Mouse (Mus musculus) heart, embryonic 15.5 days (tissue): ENCODE measurements around the gene Pla2g5. TPM values are rescaled to one million over a fixed set of nuclear protein-coding genes. Genes with fewer than 3 reads are reported as not detected.
"Not testable (repeated sequence)": the region's sequence is repeated elsewhere in the genome, so short reads cannot be mapped to it uniquely, and the experiment has no call there.

Experiments used
- ATAC-seq: fragments of 200-750 bp; cut with Nextera tagmentation; replicated peaks from 2 replicates; pipeline ENCODE4 v1.8.0; 2017; ENCODE audit warnings: low read depth, moderate TSS enrichment; ENCODE audit not compliant: insufficient number of reproducible peaks, insufficient read depth, low FRiP score
- H3K27ac ChIP-seq: fragments of 300-500 bp; sonication (generic); 2 replicates; pipeline ENCODE4 v1.5.1; 2015; ENCODE audit warnings: mild to moderate bottlenecking, inconsistent platforms
- H3K27me3 ChIP-seq: fragments of 300-500 bp; sonication (generic); 2 replicates; pipeline ENCODE4 v1.6.1; 2015; ENCODE audit warnings: inconsistent platforms
- H3K36me3 ChIP-seq: fragments of 300-500 bp; sonication (generic); 2 replicates; pipeline ENCODE4 v1.6.1; 2015; ENCODE audit warnings: mild to moderate bottlenecking, inconsistent platforms
- H3K4me1 ChIP-seq: fragments of 300-500 bp; sonication (generic); replicated peaks from 2 replicates; pipeline ENCODE4 v1.6.1; 2015; ENCODE audit warnings: inconsistent platforms
- H3K4me2 ChIP-seq: fragments of 300-500 bp; sonication (generic); 2 replicates; pipeline ENCODE4 v1.6.1; 2015; ENCODE audit warnings: inconsistent platforms, mild to moderate bottlenecking, moderate library complexity
- H3K4me3 ChIP-seq: fragments of 300-500 bp; sonication (generic); 2 replicates; pipeline ENCODE4 v1.5.1; 2015; ENCODE audit warnings: mild to moderate bottlenecking, inconsistent platforms
- H3K9ac ChIP-seq: fragments of 300-500 bp; sonication (generic); 2 replicates; pipeline ENCODE4 v1.6.1; 2015; ENCODE audit warnings: mild to moderate bottlenecking, inconsistent platforms
- H3K9me3 ChIP-seq: fragments of 300-500 bp; sonication (generic); replicated peaks from 2 replicates; pipeline ENCODE4 v1.6.1; 2016; ENCODE audit warnings: inconsistent platforms
- WGBS: fragments of 180-500 bp; shearing (Covaris S2); methylation state at CpG from one replicate; pipeline ENCODE4 v1.1.7; 2015; ENCODE audit warnings: mixed read lengths; 5-methylcytosine and 5-hydroxymethylcytosine counted together
- polyA plus RNA-seq: library from polyadenylated mRNA; unstranded; fragments of >200 nt; fragmentation: Nextera tagmentation; extraction: Ambion mirVana; gene quantifications from 2 replicates; pipeline ENCODE4 v1.2.1, GENCODE M21; 2015

The Pla2g5 gene
- polyA plus RNA-seq, 1 experiment from 2014 or later = 3.6 TPM

DNA sequence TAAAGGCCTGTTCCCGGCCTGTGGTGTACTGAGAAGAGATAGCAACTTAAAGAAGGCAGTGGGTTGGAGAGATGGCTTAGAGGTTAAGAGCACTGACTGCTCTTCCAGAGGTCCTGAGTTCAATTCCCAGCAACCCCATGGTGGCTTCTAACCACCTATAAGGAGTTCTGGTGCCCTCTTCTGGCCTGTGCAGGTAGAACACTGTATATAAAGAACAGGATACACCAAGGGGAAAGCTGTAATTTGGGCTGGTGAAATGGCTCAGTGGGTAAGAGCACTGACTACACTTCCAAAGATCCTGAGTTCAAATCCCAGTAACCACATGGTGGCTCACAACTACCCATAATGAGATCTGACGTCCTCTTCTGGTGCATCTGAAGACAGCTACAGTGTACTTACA lies 39.1 kb downstream of the Pla2g5 start:
- Histone ChIP-seq H3K27me3 (peaks cover 38% of the 10 kb centered on the region), H3K4me1 (peaks cover 12% of the 10 kb centered on the region)
- H3K4me2 ChIP-seq, H3K9me3 ChIP-seq, H3K9ac ChIP-seq, H3K4me3 ChIP-seq, ATAC-seq, H3K27ac ChIP-seq, H3K36me3 ChIP-seq: not testable (repeated sequence)
- 72% methylated on average over 2 of the region's 2 CpGs for WGBS

DNA sequence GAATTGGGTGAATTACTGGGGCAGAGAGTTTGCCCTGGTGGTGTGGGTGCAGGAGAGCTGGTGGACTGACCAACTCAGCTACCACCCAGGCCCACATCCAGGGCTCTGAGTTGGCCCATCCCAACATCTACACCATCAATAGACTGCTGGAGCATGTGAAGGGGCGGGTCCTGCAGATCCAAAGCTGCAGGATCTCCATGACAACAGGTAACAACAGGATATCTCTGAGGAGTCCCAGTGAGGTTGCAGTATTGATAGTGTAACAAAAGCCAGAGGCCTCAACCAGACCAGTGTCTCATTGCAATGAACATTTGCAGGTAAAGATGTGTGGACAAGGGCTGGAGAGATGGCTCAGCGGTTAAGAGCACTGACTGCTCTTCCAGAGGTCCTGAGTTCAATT lies 42.2 kb downstream of the Pla2g5 start:
- H3K4me2 ChIP-seq = no peak overlapping the region
- no peak for ATAC-seq
- WGBS = 82% methylated on average over 2 of the region's 2 CpGs
- H3K9me3 ChIP-seq = peaks cover 5% of the 10 kb centered on the region; the same call in 1 of the 2 replicates
- H3K36me3 ChIP-seq = no peaks in the 10 kb centered on the region
- H3K4me1 ChIP-seq = peaks cover 18% of the 10 kb centered on the region
- peaks cover 17% of the 10 kb centered on the region; the same call in 1 of the 2 replicates for H3K27me3 ChIP-seq
- H3K27ac ChIP-seq = no peak overlapping the region
- H3K9ac ChIP-seq = no peak overlapping the region
- H3K4me3 ChIP-seq = no peak overlapping the region

DNA sequence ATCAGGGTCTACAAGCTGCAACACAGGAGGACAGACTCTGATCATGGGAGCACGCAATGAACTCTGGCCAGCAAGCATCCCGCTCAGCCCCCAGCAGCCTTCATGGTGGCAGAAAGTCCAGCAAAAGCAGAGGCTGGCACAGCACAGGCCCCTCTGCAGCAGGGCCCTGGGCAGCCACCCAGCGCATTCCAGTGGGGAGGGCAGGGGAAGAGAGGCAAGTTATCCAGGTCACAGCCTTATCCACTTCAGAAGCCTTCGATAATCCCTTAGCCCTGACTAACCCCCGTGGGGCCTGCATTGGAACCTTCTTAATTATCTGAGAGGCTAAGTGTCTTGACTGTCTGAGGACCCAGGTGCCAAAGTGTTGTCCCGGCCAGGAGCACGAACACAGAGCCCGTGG lies 44.2 kb downstream of the Pla2g5 start:
- Histone ChIP-seq H3K27me3 (peaks cover 31% of the 10 kb centered on the region; the same call in 1 of the 2 replicates), H3K9ac (no peak overlapping the region), H3K36me3 (no peaks in the 10 kb centered on the region), H3K4me1 (peaks cover 14% of the 10 kb centered on the region), H3K27ac (peak overlapping the region; percentile 20), H3K4me3 (no peak overlapping the region), H3K4me2 (peak overlapping the region; percentile 39), H3K9me3 (peaks cover 5% of the 10 kb centered on the region; the same call in 1 of the 2 replicates)
- 18% methylated on average over 8 of the region's 8 CpGs for WGBS
- peak; percentile 90 for ATAC-seq

DNA sequence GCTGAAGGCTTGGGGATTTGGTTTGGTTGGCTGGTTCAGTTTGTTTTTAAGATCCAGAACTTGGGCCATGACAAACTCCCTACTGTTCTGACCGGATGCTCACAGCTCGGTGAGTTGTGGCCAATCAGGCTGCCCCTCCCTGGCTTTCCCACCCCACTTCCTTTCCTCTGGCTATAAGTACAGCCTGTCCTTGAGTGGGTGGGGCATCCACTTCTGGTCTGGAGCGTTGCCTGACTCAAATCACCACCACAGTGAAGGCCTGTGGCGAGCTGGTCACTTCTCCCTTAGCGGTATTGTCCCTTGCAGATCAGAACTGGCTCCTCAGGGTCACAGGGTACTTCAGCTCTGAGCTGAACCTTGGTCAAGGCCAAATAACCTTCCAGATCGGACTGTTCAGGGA lies 45.5 kb downstream of the Pla2g5 start:
- Histone ChIP-seq H3K36me3 (no peaks in the 10 kb centered on the region), H3K4me3 (no peak overlapping the region), H3K4me1 (peaks cover 14% of the 10 kb centered on the region), H3K9me3 (peaks cover 5% of the 10 kb centered on the region; the same call in 1 of the 2 replicates), H3K27ac (no peak overlapping the region), H3K9ac (no peak overlapping the region), H3K27me3 (peaks cover 43% of the 10 kb centered on the region), H3K4me2 (no peak overlapping the region)
- no peak for ATAC-seq
- 67% methylated on average over 6 of the region's 6 CpGs for WGBS

DNA sequence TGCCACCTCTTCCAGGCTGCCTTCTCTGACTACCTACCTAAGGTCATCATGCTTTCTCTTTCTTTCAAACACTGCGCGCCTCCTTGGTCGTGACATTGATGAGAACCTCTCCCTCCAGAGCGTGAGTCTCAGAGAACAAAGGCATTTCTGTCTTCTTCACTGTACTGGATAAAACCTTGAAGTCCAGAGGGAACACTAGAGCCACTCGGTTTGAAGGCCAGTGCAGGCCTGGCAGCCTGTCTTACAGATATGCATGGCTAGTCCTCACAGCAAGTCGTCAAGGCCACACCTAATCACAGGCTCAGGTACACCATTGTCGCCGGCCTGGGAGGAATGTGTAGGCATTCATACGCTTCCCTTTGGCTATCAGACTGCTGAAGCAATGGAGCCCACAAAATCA lies 47.1 kb downstream of the Pla2g5 start:
- Histone ChIP-seq H3K4me2 (no peak overlapping the region), H3K27ac (no peak overlapping the region), H3K4me1 (peaks cover 14% of the 10 kb centered on the region), H3K9me3 (no peaks in the 10 kb centered on the region), H3K27me3 (peaks cover 59% of the 10 kb centered on the region), H3K9ac (no peak overlapping the region), H3K4me3 (no peak overlapping the region), H3K36me3 (no peaks in the 10 kb centered on the region)
- ATAC-seq = no peak
- 72% methylated on average over 9 of the region's 9 CpGs for WGBS

DNA sequence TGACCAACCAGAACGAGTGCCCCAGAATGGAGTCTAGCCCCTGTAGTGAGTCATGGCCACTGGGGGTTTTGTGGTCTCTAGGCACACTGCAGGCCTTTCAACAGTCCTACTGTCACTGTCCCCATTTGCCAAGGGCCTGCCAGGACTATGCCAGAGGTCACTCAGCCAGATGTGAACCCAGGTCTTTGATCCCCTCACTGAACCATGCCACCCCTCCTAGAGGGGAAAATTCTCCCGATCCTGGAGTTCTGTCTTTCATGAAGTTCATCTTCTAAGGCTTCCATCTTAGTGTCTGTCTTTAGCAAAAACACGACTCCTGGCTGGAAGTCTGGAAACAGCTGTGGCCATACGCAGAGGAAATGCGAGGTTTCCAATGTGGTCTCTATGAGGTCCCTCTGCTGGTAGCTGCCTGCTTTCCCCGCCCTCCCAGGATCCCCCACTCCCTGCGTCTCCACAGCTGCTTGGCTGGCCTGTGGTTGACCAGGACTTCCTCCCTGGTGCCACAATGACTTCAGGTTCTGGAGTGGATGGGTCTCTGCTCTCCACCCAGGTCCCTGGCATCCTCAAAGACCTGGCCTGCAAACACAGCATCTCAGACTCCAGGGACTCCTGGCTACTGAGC lies 56.3 kb downstream of the Pla2g5 start:
- Histone ChIP-seq H3K9me3 (no peaks in the 10 kb centered on the region), H3K4me1 (peaks cover 4% of the 10 kb centered on the region; the same call in 1 of the 2 replicates), H3K4me3 (no peak overlapping the region), H3K27ac (no peak overlapping the region), H3K4me2 (no peak overlapping the region), H3K9ac (no peak overlapping the region), H3K27me3 (peaks cover 51% of the 10 kb centered on the region), H3K36me3 (no peaks in the 10 kb centered on the region)
- no peak for ATAC-seq
- 57% methylated on average over 7 of the region's 7 CpGs for WGBS

DNA sequence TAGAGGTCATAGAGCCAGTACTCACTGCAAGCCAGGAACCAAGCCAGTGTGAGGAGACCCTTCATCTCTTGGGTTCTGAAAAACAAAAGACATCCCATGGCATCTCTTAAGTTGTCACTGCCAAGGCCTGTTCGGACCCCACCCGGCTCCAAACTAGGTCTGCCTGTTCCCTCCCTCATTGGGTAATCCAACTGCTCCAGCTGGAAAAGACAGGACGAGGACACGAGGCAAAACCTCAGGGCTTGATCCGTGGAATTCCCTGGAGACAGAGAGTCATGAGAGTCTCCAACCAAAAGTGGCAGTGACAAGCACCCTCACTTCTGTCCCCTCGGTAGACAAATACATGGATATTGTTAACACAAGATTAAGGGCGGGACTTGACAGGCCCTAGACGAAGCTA lies 57.1 kb downstream of the Pla2g5 start:
- Histone ChIP-seq H3K4me2 (no peak overlapping the region), H3K36me3 (no peaks in the 10 kb centered on the region), H3K4me1 (peaks cover 4% of the 10 kb centered on the region; the same call in 1 of the 2 replicates), H3K9me3 (no peaks in the 10 kb centered on the region), H3K4me3 (no peak overlapping the region), H3K27me3 (peaks cover 48% of the 10 kb centered on the region), H3K27ac (no peak overlapping the region), H3K9ac (no peak overlapping the region)
- 72% methylated on average over 8 of the region's 8 CpGs for WGBS
- ATAC-seq = no peak

DNA sequence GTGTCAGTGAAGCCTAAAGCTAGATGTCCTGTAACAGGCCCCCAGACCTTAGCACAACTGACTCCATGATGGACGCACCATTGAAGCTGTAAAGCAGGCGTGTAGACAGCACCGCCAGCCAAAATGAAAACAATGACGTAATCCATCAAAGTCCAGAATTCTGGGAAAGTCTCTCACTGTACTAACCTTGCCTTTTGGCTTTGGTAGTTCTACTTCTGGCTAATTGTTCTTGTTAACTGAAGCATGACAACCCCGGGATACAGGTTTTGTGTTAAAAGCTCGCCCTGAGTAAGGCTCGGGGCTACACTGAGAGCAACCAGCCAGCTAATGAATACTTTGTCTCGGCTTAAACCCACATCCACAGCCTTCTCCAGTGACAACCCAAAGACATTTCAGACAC lies 58.0 kb downstream of the Pla2g5 start:
- WGBS = 69% methylated on average over 8 of the region's 8 CpGs
- H3K27me3 ChIP-seq = peaks cover 45% of the 10 kb centered on the region
- H3K9ac ChIP-seq = no peak overlapping the region
- H3K4me3 ChIP-seq = no peak overlapping the region
- H3K4me1 ChIP-seq = peaks cover 7% of the 10 kb centered on the region
- no peak overlapping the region for H3K27ac ChIP-seq
- no peak for ATAC-seq
- no peaks in the 10 kb centered on the region for H3K36me3 ChIP-seq
- H3K4me2 ChIP-seq = no peak overlapping the region
- no peaks in the 10 kb centered on the region for H3K9me3 ChIP-seq

DNA sequence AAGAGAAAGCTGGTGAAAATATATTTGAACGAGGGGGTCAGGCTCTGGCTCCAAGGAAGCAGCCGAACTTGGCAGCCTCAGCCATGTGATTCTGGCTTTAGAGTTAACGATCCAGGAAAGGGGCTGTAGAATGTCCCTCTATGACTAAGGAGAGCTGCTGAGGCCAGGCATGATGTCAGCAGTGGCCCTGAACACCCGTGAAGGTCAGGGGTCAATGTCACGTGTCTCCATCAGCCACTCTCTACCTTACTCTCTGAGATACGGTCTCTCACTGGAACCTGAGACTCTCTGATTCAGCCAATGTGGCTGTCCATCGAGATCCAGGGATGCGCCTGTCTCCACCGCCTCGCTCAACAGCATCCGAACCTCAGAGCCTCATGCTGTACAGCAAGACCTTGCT lies 60.4 kb downstream of the Pla2g5 start:
- H3K9me3 ChIP-seq = no peaks in the 10 kb centered on the region
- H3K4me2 ChIP-seq = no peak overlapping the region
- WGBS = 81% methylated on average over 11 of the region's 11 CpGs
- H3K27me3 ChIP-seq = peaks cover 28% of the 10 kb centered on the region
- H3K9ac ChIP-seq = no peak overlapping the region
- H3K36me3 ChIP-seq = no peaks in the 10 kb centered on the region
- H3K4me1 ChIP-seq = peaks cover 9% of the 10 kb centered on the region
- H3K4me3 ChIP-seq = no peak overlapping the region
- no peak overlapping the region for H3K27ac ChIP-seq
- no peak for ATAC-seq

DNA sequence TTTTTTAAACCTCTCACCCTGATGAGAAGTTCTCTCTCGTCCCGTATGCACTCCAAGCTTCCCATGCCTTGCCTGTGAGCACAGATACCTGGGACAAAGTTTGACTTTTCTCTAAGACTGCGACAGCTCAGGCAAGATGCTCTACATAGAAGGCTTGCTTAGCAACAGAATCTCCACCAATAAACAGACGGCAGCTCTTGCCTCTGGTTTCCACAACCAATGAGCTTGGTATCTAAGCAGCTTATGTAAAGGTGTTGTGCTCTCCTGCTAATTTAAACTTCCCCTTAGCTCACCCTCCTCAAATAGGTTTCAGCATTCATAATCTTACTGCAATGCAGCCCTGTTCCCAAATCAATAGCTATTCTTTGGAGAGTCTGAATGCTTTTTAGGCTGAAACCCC lies 61.7 kb downstream of the Pla2g5 start:
- no peak for ATAC-seq
- Histone ChIP-seq H3K27ac (no peak overlapping the region), H3K36me3 (no peaks in the 10 kb centered on the region), H3K9ac (no peak overlapping the region), H3K4me3 (no peak overlapping the region), H3K9me3 (no peaks in the 10 kb centered on the region), H3K27me3 (peaks cover 21% of the 10 kb centered on the region), H3K4me1 (peaks cover 9% of the 10 kb centered on the region), H3K4me2 (no peak overlapping the region)
- WGBS = 75% methylated on average over 4 of the region's 4 CpGs

DNA sequence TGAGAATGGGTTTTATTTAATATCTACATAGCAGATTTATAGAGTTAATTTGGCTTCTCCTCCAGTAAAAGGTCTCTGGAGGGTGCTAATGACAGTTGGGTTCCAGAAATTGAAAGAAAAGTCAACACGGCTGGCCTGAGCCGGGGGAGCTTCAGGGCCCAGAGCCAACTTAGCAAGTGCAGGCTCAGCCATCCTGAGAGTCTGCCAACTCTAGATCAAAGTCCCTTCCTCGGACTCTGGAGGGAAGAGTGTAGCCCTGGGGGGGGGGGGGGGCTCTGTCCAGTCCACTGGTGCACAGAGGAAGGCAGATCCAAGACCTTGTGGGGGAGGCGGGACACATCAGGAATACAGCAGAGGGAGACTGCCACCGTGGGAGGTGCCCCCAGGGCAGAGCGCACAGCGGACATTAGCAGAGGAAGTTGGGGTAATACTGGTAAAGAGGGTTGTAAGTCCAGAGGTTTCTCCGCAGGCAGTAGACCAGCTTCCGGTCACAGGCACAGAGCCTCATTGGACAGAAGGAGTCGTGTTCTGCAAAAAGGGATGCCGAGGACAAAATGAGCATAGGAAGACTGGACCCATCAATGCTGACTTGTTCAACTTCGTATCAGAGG lies 63.0 kb downstream of the Pla2g5 start:
- H3K4me1 ChIP-seq = peaks cover 11% of the 10 kb centered on the region
- no peak for ATAC-seq
- H3K9ac ChIP-seq = no peak overlapping the region
- H3K4me2 ChIP-seq = peak overlapping the region; percentile 23
- no peaks in the 10 kb centered on the region for H3K9me3 ChIP-seq
- H3K4me3 ChIP-seq = no peak overlapping the region
- H3K27me3 ChIP-seq = peaks cover 16% of the 10 kb centered on the region
- no peak overlapping the region for H3K27ac ChIP-seq
- whole genome bisulfite sequencing = 57% methylated on average over 12 of the region's 12 CpGs
- H3K36me3 ChIP-seq = no peaks in the 10 kb centered on the region

DNA sequence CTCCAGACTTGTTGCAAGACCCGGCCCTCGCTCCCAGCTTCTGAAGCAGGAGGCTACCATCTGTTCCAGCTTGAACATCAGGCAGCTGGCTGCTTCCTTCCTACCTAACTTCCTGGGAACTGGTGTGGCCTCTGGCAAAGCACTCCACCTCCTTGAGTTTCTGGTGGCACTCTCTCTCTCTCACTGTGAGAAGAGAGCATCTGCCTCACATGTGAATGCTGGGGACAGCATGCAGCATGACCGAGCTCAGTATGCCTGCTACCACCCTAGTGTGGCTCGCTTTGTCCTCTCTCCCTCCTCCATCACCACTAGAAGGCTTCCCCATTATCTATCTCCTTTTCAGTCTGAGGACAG lies 66.1 kb downstream of the Pla2g5 start:
- Histone ChIP-seq H3K9ac (no peak overlapping the region), H3K36me3 (no peaks in the 10 kb centered on the region), H3K4me1 (peaks cover 11% of the 10 kb centered on the region), H3K27me3 (peaks cover 12% of the 10 kb centered on the region), H3K4me2 (no peak overlapping the region), H3K9me3 (no peaks in the 10 kb centered on the region), H3K27ac (no peak overlapping the region), H3K4me3 (no peak overlapping the region)
- ATAC-seq = no peak
- WGBS = 68% methylated on average over 4 of the region's 4 CpGs
